Mouse (Mus musculus): ENCODE measurements at regions not wholly inside any gene's neighbourhood (a gene's known extent, or its start where the extent isn't known, plus 50 kb on each side); places are given as distances from the start of the nearest gene placed in this dataset.

DNA sequence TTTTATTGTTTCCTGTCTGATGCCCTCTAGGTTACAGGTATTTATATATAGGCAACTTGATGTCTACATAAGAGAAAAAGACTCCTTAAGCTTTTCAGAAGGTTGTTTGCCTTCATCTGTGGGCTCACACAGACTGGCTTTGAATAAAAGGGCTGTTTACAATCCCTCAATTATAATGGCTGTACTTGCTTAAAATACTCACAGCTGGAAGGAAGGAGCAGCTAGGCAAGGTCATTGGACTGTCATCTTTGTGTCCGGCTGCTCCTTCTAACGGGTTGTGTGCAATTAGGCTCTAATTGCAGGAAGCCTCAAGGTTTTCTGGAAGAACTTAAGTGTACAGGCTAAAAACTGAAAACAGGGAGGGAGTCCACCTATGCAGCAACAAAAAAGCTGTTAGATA is 103.8 kb upstream of the Thpo start:
- TF ChIP-seq EP300 (IDR thresholded peaks at IDR 0.05; ENCODE audit: low read length): no peak
- TF ChIP-seq USF1 (IDR thresholded peaks at IDR 0.05; ENCODE audit: low read depth, low read length): no peak
- TF ChIP-seq ELF1 (IDR thresholded peaks at IDR 0.05; ENCODE audit: low read depth, low read length): no peak
- TF ChIP-seq UBTF (IDR thresholded peaks at IDR 0.05; ENCODE audit: low read depth, low read length): no peak
- no peak for TF ChIP-seq CTCF (conservative IDR thresholded peaks at IDR 0.05 in 1 of 2, IDR thresholded peaks at IDR 0.05 in 1 of 2; ENCODE audit: low read depth in 2 of 2, low read length in 2 of 2)
- no peak for TF ChIP-seq RAD21 (IDR thresholded peaks at IDR 0.05; ENCODE audit: low read depth, low read length)
- TF ChIP-seq MAFK (IDR thresholded peaks at IDR 0.05; ENCODE audit: insufficient replicate concordance, low read length): no peak
- no peak for TF ChIP-seq ZKSCAN1 (IDR thresholded peaks at IDR 0.05; ENCODE audit: borderline replicate concordance, low read depth, low read length)
- TF ChIP-seq JUND (conservative IDR thresholded peaks at IDR 0.05; ENCODE audit: low read depth, low read length): no peak
- no peak for TF ChIP-seq ZC3H11A (IDR thresholded peaks at IDR 0.05; ENCODE audit: low read depth, low read length)
- no peak for TF ChIP-seq GABPA (IDR thresholded peaks at IDR 0.05; ENCODE audit: insufficient replicate concordance, low read depth, low read length)
- TF ChIP-seq CHD1 (IDR thresholded peaks at IDR 0.05; ENCODE audit: low read depth, low read length): no peak
- no peak for TF ChIP-seq TCF12 (IDR thresholded peaks at IDR 0.05; ENCODE audit: low read depth, low read length)

All from CH12.LX (cell line).